Mouse (Mus musculus) Patski (cell line): ENCODE results near the gene Rpl18a. TPM values are rescaled to one million over a fixed set of nuclear protein-coding genes. Genes with fewer than 3 reads are reported as not detected.
"Not testable (repeated sequence)": the region's sequence is repeated elsewhere in the genome, so short reads cannot be mapped to it uniquely, and the experiment has no call there.

ENCODE experiments used
- ATAC-seq: fragments of 100-300 bp; one replicate; pipeline ENCODE4 v1.8.0; 2021
- CTCF ChIA-PET: fragments of 350-600 bp; sonication (Branson Sonifier 250); formaldehyde crosslinking; loops from one replicate; lab custom pipeline; 2022; ENCODE audit warnings: inconsistent platforms; lab: Charles Lee
- POLR2A ChIA-PET: fragments of 350-600 bp; sonication (Branson Sonifier 250); formaldehyde crosslinking; loops from one replicate; lab custom pipeline; 2022; ENCODE audit warnings: antibody characterized with exemption, inconsistent platforms; lab: Charles Lee
- DNase-seq: peaks from one replicate; pipeline ENCODE4 v3.0.0-alpha.2; 2011; ENCODE audit warnings: low read depth, low spot score
- H3K27me3 ChIP-seq: fragments of 371-371 bp; one replicate; pipeline ENCODE4 v1.5.1; 2021
- CTCF ChIP-seq: fragments of 100-300 bp; IDR thresholded peaks from one replicate; pipeline ENCODE4 v1.5.1; 2021
- in situ Hi-C: fragments of 300-500 bp; cut with MboI; formaldehyde crosslinking; loops from 3 replicates; pipeline ENCODE4 v1.11.1; 2018; ENCODE audit warnings: low pct_unique_long_range_greater_than_20kb, mixed read lengths
- polyA plus RNA-seq: library from polyadenylated mRNA; unstranded; gene quantifications from one replicate; pipeline ENCODE4 v1.2.3, GENCODE M21; 2021

Gene Rpl18a
- polyA plus RNA-seq, 1 experiment from 2014 or later: 1,930 TPM

DNA sequence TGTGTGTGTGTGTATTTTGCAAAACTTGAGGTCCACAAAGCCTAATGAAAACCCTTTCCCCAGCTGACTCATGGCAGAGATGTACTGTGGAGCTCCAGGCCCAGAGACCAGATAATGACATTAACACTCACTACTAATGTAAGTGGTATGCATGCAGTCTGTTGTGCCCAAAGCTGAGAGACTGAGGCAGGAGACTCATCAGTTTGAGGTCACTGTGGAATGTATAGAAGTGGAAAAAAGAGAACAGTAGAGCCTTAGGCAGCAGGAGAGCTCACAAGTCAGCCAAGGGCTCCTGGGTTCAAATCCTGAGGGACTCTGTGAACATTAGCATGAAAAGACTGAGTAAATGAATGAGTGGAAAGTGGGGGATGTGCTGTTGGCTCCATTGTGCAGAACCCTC is 6.4 kb upstream of the Rpl18a start:
- TF ChIP-seq CTCF: no peak
- H3K27me3 ChIP-seq: no peaks in the 10 kb centered on the region
- POLR2A ChIA-PET: interaction anchor here (0.6 kb wide), 1 partner anchor 75 kb away, joined by 5 read pairs; no protein-coding TSS in a partner anchor
- in situ Hi-C loops: no loop called here
- CTCF ChIA-PET: interaction anchor here (0.8 to 2.3 kb wide), 4 partner anchors 15 to 46 kb away, joined by 3 to 8 read pairs (median 6); no protein-coding TSS in a partner anchor
- no peak for ATAC-seq
- no peak for DNase-seq

DNA sequence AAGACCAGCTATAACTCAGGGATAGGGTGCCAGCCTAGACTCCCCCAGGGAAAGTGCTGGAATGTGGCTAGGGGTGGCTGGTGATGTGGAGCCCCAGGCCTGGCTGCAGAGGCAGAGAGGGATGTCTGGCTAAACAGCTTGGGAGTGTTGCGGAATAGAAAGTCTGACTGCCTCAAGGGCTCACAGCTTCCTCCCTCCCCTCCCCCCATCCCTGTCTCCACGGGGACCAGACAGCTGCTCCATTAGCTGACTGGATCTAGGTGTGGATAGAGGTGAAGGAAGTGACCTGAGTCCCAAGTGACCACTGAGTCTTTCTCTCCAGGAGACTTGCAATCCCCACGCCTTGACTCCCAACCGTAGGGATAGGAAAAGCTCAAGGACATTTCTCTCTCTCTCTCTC is 5.9 kb upstream of the Rpl18a start:
- ATAC-seq: no peak
- ChIA-PET CTCF (interaction anchor here (1.0 to 2.3 kb wide), 4 partner anchors 30 to 60 kb away, joined by 3 to 8 read pairs (median 5); no protein-coding TSS in a partner anchor), POLR2A (interaction anchor here (0.6 kb wide), 1 partner anchor 75 kb away, joined by 5 read pairs; no protein-coding TSS in a partner anchor)
- in situ Hi-C loops: no loop called here
- DNase-seq: no peak
- no peaks in the 10 kb centered on the region for H3K27me3 ChIP-seq
- TF ChIP-seq CTCF: no peak

DNA sequence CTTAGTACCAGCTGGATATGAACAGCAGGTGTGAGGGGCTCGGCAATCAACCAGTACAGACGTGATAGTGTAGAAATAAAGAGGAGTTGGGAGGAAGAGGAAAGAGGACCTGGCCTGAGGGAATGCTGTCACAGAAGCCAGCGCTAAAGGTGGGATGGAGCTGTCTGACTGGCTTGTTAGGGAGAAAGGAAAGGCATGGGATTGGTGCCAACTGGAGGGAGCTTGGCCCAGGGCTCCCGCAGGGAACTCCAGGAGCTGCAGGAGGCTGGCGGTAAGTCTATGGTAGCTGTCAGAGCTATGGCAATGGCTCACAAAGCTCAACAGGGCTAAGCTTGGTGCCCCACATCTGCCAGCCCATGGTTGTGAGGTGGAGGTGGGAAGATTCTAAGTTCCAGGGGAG is 5.0 kb upstream of the Rpl18a start:
- no peak for ATAC-seq
- POLR2A ChIA-PET: interaction anchor here (1.0 kb wide), 1 partner anchor 28 kb away, joined by 3 read pairs; no protein-coding TSS in a partner anchor
- no peaks in the 10 kb centered on the region for H3K27me3 ChIP-seq
- CTCF ChIA-PET: interaction anchor here (1.0 to 2.3 kb wide), 2 partner anchors 37 to 61 kb away, joined by 3 to 7 read pairs; no protein-coding TSS in a partner anchor
- TF ChIP-seq CTCF: no peak
- no peak for DNase-seq
- in situ Hi-C loops: no loop called here

DNA sequence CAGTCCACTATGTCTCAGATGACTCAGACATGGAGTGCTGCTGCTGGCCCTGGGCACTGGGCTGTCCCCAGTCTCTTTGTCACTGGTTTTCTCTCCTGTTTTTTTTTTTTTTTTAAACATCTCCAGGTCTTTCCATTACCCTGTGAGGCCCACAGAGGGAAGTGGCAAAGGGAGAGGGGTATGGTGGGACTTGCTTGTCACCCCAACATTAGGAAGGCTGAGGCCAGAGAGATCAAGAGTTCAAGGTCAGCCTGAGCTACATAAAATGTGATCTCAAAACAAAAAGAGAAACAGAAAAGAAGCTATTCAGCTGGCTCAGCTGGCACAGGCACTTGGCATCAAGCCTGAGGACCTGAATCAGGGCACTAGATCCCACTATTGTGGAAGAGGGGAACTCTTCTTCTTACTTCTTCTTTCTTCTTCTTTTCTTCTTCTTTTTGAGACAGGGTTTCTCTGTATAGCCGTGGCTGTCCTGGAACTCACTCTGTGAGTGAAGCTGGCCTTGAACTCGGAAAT is 3.7 kb upstream of the Rpl18a start:
- no peak for TF ChIP-seq CTCF
- ChIA-PET CTCF (no interaction called here), POLR2A (no interaction called here)
- DNase-seq (no peak), ATAC-seq (no peak)
- H3K27me3 ChIP-seq: no peaks in the 10 kb centered on the region
- in situ Hi-C loops: no loop called here

DNA sequence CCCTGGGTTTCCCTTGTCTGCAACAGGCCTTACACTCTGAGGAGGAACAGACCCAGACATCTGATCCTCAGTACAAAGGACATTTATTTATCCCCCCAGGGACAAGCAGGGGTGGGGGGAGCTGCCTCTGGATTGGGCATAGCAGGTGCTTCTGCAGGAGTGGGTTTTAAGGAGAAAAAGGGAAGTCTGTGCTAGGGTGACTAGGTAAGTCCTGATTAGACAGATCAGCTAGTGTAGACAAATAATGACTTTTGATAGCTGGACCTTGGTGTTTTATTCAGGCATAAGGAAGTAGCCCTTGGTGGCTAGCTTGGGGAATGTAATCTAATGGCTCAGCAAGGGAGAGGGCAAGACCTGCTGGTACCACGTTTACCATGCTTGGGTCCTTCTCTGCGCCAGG is 2.0 kb upstream of the Rpl18a start:
- in situ Hi-C loops: loop anchor here (5.0 to 25.0 kb wide), 2 partner anchors 58 to 463 kb away; partner anchors contain the start of genes Ocel1 and Use1
- no peak for DNase-seq
- ATAC-seq: no peak
- no peak for TF ChIP-seq CTCF
- CTCF ChIA-PET: interaction anchor here (1.2 to 3.5 kb wide), 4 partner anchors 17 to 65 kb away, joined by 3 to 18 read pairs (median 11); no protein-coding TSS in a partner anchor
- POLR2A ChIA-PET: interaction anchor here (0.6 to 0.8 kb wide), 3 partner anchors 23 to 1182 kb away, joined by 3 to 4 read pairs (median 3); no protein-coding TSS in a partner anchor
- no peaks in the 10 kb centered on the region for H3K27me3 ChIP-seq

DNA sequence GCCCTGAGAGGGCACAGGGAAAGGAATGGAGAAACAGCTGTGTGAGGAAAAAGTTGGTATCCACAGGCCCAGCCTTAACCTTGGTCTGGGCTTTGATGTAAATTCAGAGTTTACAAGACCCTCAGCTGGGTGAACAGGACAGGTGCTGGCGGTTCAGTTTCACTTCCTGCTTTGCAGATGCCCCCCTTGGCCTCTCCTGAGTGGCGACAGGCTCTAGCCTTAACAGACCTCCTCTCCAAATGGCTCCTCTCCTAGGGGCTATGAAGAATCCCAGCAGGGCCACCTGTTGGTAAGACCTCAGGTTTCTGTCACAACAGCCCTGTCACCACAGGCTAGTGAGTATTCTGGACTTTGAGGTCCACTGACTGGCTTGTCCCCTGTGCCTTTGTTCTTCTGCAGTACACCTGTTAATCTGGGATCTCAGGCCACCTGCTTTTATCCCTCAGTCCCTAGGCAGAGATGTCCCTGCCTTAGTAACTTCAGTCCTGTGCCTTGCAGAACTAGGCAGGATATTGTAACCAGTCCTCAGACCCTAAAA is 1.5 kb upstream of the Rpl18a start:
- ChIA-PET POLR2A (no interaction called here), CTCF (interaction anchor here (0.6 to 3.5 kb wide), 10 partner anchors 17 to 66 kb away, joined by 3 to 27 read pairs (median 6); no protein-coding TSS in a partner anchor)
- DNase-seq (no peak), ATAC-seq (no peak)
- H3K27me3 ChIP-seq: no peaks in the 10 kb centered on the region
- no peak for TF ChIP-seq CTCF
- in situ Hi-C loops: loop anchor here (5.0 to 25.0 kb wide), 2 partner anchors 59 to 464 kb away; partner anchors contain the start of genes Ocel1 and Use1

DNA sequence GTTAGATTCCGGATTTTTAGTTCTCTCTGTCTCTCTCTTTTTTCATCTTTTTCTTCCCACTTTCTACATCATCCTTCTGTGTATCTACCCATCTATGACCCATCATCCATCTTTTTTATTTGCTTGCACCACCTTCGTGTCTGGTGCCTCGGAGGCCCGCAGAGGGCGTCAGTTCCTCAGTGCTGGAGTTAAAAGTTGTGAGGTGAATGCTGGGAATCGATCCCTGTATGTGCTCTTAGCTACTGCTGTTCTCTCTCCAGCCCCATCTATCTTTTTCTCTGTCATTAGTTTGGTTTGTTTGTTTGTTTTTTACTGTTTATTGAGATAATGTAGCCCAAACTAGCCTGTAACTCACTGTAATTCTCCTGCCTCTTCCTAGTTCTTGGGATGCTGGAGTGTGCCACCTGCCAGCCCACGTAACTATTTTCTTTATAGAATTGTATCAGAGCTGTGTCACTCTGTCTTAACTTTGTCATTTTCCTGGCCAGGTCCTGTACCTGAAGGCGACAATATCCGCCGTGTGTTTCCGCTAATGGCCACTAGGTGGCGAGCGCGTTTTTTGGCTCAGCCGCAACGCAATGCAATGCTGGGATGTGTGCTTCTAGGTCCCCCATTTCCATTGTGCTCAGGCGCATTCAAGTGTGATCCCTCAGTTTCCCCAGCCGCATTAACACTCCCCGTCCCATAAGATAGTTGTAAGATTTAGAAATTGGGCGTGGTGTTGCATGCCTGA is 635 bp upstream of the Rpl18a start:
- POLR2A ChIA-PET: interaction anchor here (1.9 kb wide), 1 partner anchor 17 kb away, joined by 13 read pairs; no protein-coding TSS in a partner anchor
- in situ Hi-C loops: loop anchor here (5.0 to 25.0 kb wide), 2 partner anchors 59 to 464 kb away; partner anchors contain the start of genes Ocel1 and Use1

DNA sequence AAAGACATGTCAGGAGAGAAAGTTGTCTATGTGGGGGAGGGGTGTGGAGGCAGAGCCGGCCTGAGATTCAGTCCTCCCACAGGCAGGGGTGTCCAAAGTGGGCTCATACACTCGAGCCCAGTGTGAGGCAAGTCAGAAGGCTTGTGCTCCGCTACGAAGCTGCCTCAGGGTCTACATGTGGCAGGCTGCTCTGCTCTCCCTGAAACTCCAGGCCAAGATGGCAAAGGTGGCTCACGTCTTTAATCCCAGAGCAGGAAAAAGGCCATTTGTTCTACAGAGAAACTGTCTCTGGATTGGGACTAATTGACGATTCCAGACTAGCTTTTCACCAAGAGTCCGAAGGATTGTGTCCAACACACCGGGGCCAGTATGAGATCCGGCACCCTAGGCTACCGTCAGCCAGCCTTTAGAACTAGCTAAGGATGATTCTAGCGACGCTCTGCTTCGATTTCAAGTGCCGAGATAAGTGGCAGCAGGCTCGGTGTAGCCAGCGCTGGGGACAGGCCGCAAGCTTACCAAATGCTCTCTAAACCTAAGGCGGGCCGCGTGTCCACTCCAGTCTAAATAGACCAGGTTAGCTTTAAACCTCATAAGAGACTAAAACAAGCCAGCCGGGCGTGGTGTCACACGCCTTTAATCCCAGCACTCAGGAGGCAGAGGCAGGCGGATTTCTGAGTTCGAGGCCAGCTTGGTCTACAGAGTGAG is 744 bp downstream of the Rpl18a start:
- in situ Hi-C loops: loop anchor here (5.0 to 25.0 kb wide), 2 partner anchors 61 to 466 kb away; partner anchors contain the start of genes Ocel1 and Use1
- ATAC-seq (no peak), DNase-seq (no peak)
- ChIA-PET POLR2A (interaction anchor here (0.9 to 1.9 kb wide), 2 partner anchors 9 to 16 kb away, joined by 3 to 13 read pairs; no protein-coding TSS in a partner anchor), CTCF (interaction anchor here (1.3 to 3.5 kb wide), 7 partner anchors 12 to 58 kb away, joined by 3 to 27 read pairs (median 8); partner anchors contain the start of gene Ccdc124)
- TF ChIP-seq CTCF: no peak
- H3K27me3 ChIP-seq: no peaks in the 10 kb centered on the region

More for the DNA sequence above, 635 bp upstream of the Rpl18a start:
- ATAC-seq (peak; percentile 32), DNase-seq (no peak)
- no peaks in the 10 kb centered on the region for H3K27me3 ChIP-seq
- no peak for TF ChIP-seq CTCF
- CTCF ChIA-PET: interaction anchor here (0.6 to 3.5 kb wide), 16 partner anchors 10 to 67 kb away, joined by 3 to 27 read pairs (median 4); partner anchors contain the start of gene Ccdc124

DNA sequence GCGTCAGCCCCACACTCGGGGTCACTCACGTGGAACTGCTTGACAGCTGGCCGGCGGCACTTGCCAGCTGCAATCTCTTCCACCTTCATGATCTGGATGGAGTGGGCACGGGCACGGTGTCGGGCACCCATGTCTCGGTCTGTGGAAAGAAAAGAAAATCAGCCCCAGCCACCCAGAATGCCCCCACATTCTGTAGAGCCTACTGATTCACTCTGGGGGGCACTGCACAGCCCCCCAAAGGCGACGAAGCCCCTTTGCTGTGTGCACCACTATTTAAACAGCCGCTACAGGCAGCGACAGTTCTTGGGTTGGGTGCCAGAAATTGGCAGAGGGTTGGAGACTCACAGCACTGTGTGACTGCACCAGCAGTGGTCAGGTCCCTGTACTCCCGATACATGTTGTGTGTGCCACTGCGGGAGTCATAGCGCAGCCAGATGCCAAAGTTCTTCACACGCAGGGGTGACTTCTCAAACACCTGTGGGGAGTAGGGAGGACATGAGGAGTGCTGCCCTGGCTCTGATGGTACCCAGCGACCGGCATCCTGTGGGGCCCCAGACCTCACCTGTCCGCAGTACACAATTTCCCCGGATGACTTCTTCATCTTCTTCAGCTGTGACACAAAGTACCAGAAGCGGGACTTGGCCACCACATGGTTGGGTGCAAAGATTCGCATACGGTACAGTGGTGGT is 1.5 kb downstream of the Rpl18a start:
- DNase-seq, H3K27me3 ChIP-seq, ATAC-seq: not testable (repeated sequence)
- ChIA-PET CTCF (interaction anchor here (2.5 to 3.5 kb wide), 4 partner anchors 16 to 54 kb away, joined by 8 to 27 read pairs (median 15); partner anchors contain the start of gene Ccdc124), POLR2A (interaction anchor here (1.9 kb wide), 2 partner anchors 15 kb away, joined by 9 to 13 read pairs; no protein-coding TSS in a partner anchor)
- in situ Hi-C loops: loop anchor here (5.0 to 25.0 kb wide), 2 partner anchors 62 to 467 kb away; partner anchors contain the start of genes Ocel1 and Use1
